Mouse (Mus musculus) right cerebral cortex, postnatal 36 days (tissue): ENCODE results near the gene Adam10.

ENCODE experiments used
- DNase-seq, 2 experiments: peaks; one replicate each; pipeline ENCODE4 v3.0.0; 2022; ENCODE audit warnings: low spot score in 2 of 2, mixed read lengths in 1 of 2

Adam10 gene

DNA sequence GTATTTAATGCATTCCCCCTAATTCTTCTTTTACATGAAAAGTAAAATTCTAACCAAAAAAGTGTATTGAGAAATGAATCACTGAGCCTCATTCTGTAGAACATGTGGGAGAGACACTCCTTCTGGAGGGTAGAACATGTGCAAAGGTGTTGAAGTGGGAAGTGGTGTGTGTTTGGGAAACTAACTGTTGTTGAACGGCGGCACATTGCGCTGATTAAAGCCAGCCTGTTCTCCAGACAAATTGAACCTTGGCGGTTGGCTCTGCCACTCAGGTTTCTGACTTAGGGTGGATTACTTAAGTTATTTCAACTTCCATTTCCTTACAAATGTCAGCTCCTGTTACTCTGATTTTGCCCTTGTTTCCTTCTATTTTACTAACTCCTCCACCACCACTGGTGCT is 5.1 kb upstream of the Adam10 start:
- no peak for DNase-seq

GRCm38 (mm10) chr9:70675117-70675516 is 3.7 kb upstream of the Adam10 start:
- DNase-seq = no peak

DNA sequence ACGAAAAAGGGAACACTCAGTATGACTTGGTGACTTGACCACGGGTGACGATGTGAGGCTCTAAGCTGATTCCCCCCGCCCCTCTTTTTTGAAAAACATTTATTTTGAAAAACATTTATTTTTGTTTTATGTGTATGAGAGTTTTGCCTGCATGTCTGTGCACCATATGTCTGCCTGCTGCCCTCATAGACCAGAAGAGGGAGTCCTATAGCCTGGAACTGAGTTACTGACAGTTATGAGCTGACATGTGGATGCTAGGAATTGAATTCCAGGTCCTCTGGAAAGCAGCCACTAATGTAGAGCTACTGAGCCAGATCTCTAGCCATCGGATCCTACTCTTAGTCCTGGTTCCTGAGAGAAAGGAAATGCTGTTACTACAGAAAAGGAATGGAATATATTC is 2.8 kb upstream of the Adam10 start:
- DNase-seq = no peak

DNA sequence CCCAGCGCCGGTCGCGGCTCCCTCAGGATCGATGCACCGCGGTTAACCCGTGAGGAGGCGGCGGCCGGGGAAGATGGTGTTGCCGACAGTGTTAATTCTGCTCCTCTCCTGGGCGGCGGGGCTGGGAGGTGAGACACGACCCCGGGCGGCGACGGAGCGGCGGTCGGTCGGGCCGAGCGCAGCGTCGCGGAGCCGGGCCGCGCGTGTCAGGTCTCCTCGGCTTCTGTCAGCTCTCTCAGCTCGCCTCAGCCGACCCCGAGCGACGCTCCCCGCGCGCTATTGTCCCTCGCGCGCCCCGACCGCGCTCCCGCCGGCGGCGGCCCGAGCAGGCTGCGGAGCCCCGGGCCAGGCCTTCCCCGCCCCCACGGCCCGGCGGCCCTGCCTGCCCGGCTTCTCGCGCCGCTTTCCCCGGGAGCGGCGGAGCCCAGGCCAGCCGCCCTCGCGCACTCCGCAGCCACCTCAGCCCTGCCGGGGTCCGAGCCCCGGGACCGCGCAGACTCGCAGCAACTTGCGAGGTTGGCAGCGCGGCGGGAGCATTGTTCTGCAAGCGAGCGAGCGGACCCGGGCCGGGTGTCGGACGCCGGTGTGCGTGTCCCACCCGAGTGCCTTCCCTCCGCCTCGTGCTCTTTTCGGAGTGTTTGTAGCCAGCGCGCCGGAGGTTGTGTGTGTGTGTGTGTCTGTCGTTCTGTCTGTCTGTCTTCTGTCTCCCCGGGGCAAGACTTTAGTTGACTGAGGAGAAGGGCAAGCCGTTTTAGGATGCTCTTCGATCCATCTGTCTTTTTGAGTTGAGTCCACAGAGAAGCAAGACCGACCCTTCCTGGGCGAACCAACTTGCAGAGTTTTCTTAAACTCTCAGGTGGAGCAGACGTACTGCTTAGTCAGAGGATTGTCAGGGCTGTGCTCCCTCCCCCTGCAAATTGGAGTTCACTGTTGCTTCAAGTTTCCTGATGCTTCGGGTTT is 615 bp downstream of the Adam10 start:
- DNase-seq = peak; percentile 2 to 24

- DNase-seq = no peak
Observed at GRCm38 (mm10) chr9:70682202-70682601, 3.4 kb downstream of the Adam10 start.

- no peak for DNase-seq
Observed at GRCm38 (mm10) chr9:70688301-70688968, 9.6 kb downstream of the Adam10 start.

GRCm38 (mm10) chr9:70689926-70690325 is 11.1 kb downstream of the Adam10 start:
- DNase-seq = no peak

DNA sequence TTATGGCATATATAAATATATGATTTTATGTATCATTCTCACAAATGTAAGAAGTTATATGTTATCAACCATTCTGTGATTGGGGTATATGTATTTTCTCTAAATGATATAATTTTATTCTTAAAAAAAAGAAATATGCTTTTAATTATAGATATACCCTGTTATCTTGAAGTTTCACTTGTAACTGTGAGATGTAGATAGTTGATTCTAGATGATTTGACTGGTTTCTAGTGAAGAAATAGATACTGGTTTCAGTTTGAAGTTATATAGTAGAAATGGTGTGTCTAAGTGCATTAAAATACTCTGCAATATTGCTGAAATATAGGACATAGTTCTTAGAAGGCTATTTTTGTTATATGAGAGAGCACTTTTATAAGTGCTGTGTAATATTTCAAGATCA is 11.8 kb downstream of the Adam10 start:
- no peak for DNase-seq

DNA sequence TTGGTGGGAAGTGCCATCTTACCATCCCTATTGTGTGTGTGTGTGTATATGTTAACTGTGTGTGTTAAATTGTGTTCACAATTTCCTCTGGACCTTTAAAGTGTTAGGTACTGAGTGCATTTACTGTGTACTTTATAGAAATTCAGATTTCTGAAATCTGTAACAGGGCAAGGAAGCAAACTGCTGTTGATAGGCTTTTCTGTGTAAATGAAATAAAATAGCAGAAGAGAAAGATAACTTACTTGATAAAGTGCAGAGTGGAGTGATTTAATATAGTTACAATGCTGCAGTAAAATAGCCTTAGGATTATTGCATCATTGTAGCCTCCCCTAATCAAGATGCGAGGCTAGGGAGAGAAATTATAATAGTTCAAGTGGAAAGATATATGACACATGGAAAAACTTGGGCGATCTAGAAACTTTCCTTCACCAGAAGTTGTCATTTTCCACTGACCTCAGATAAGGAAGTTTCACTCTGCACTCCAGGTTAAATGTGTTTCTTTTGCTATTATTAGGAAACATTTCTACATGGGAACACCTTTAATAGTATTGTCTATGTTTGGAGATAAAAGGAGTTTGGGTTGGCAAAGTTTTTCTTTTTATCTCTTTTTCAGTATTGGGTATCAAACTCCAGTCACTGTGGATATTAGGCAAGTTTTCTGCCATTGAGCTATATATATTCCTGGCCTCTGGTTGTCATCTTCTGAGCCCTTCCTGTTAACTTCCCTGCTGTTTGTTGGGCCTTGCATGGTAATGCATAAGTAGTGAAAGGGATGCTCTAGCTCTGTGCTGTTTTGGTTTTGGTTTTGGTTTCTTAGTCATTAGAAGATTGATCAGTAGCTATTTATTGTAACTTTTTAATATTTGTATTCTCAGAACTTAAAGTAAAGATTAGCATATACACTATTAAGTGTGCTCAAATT is 13.2 kb downstream of the Adam10 start:
- DNase-seq = no peak

GRCm38 (mm10) chr9:70695723-70696122 is 16.9 kb downstream of the Adam10 start:
- DNase-seq = no peak

GRCm38 (mm10) chr9:70698090-70698489 is 19.3 kb downstream of the Adam10 start:
- no peak for DNase-seq

DNA sequence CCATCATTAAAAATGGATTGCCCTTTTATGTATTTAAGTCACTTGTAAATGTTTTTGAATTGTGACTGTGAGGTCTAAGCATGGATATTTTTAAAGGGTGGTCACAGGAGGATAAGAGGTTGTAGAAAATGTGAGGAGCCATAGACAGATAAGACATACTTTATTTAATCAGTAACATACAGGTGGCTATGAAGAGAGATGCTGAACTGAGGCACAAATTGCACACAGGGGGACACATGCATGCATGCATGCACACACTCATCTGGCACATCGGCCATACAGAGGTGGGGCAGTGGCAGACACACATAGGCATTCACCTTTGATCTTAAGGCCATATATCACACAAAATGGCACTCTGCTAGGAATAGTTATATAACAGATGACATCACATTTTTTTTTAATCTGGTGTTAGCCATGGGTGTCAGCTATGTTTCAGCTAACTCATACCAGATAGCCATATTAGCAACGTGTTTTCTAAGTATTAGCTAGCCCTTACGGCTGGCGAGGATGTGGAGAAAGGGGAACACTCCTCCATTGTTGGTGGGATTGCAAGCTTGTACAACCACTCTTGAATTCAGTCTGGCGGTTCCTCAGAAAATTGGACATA is 24.9 kb downstream of the Adam10 start:
- DNase-seq = no peak

- no peak for DNase-seq
Observed at GRCm38 (mm10) chr9:70706444-70706843, 27.6 kb downstream of the Adam10 start.

DNA sequence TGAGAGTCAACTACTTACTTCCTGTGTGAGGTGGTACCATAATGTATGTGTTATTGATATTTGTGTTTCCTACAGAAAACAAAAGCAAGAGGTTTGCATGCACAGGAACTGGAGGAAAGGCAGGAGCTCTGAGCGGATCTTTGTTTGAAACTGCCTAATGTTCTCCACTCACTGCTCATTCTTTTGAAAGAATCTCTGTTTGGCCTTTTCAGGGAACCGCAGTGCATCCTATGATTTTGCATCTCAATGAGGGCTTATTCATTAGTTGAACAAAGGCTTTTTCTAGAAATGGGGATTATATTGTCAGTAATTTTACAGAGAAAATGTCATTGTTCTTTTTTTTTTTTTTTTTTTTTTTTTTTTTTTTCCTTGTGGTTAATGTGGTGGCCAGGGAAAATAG is 50.7 kb downstream of the Adam10 start:
- DNase-seq = no peak

DNA sequence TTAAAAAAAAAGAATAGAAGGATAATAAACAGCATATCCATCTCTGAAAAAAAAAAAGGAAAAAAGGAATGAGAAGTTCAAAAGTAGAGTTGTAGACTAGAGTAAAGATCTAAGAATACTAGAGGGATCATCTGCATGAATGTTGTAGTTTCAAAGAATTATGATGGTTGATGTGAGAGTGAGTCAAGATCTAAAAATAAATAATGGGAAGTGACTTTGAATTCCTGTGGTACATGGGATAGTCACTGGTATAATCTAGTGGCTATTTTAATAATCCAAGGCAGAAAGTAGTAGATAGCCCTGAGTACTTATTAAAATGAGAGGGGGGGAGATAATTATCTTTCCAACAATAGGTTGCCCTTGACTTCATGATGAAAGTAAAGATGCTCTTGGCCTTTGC is 52.3 kb downstream of the Adam10 start:
- DNase-seq = no peak

DNA sequence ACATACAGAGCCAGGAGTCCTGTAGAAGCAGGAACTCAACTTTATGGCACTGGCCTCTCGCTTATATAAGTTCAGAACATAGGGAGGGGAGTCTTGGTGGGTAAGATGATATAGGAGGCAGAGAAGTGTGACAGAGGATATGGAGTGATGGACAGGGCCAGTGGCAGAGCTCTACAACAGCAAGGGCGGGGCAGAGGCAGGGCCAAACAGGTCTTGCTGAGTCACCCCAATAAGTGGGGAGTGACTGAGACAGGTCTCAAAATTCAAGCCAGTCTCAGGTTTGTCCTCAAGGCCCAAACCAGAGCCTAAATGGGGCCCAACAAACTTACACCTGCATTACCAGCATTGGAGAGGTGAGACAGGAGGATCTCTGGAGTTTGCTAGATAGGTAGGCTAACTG is 54.4 kb downstream of the Adam10 start:
- DNase-seq = no peak

DNA sequence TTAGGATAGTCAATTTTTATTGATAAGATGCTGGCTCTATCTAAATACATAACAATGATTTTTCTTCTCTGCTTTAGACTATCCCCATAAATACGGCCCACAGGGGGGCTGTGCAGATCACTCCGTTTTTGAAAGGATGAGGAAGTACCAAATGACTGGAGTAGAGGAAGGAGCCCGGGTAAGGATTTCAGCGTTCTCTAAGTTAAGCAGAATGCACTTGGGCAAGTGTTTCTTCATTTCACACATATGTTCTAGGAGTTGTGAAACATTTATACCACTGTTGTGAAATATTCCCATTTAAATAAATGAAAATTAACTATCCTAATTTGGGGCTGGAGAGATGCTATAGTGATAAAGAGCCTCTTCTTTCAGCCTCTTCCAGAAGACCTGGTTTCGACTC is 61.2 kb downstream of the Adam10 start:
- DNase-seq = no peak

DNA sequence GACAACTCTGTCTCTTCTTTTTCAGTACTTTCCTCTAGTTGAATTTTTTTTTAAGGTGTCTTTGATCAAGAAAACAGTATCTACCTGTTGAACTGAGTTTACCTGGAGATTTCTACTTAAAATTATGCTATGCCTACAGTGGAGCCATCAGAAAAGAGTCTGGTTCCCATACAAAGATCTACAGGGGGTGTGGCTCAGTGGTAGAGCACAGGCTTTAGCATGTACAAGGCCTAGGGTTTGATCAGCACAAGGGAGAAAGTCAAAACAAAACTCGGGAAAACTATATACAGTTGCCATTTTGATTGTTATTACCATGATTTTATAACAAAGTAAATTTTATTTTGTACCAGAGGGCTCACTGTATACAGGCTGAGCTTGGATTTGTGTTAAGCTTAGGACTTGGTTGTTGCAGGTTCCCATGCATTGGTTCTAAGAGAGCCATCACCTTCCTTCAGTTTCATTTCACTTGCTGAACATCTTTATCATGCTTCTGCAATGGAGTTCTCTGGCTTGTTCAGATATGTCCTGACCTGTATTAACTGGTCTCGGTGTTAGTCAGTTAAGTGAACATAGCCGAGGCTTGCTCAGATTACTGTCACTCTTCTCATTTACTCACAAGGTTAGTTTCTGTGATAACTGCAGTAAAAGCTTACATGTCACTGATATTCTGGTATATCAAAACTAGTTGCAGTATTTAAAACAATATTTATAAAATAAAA is 72.9 kb downstream of the Adam10 start:
- no peak for DNase-seq

- DNase-seq = no peak
Observed at GRCm38 (mm10) chr9:70760974-70761373, 82.2 kb downstream of the Adam10 start.

- DNase-seq = no peak
Observed at GRCm38 (mm10) chr9:70775517-70775916, 96.7 kb downstream of the Adam10 start.

GRCm38 (mm10) chr9:70782191-70782590 is 103.4 kb downstream of the Adam10 start:
- DNase-seq = no peak
